Comparison of ENCODE assay signal across 12 mouse cellular contexts in the genomic region with DNA sequence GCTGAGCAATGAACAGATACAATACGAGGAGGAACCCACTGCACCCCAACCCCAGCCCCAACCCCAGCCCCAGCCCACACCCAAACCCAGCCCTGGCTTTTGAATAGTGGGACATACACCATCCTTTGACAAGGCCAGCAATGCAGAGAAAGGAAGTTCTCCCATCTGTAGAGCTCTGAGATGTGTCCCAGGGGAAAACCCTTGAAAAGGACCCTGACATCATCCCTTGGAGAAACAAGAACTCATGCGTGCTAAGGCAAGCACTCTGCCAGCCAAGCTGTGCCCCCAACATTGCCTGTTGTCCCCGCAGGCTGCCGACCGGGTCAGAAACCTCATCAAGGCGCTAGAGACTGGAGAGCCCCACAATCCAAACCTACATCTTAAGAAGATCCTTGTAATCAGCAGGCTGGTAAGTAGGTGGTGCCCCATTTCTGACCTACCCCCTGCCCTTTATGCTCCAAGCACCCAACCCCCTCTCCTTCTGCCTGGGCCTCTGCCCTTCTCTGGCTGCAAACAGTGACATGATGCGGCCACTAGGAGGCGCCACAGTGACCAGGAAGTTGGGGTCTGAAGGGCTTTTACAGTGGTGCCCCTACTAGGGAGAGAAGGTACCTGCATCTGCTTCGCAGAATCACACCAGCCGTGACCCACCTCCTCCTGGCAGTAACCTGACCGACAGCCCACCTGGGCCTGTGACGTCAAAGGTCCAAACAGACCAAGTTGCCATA. TPM values are rescaled to one million over a fixed set of nuclear protein-coding genes. Genes with fewer than 3 reads are reported as not detected.
DNase-seq lines count a peak whose midpoint lies in the region; ATAC-seq and TF ChIP-seq lines count a peak whose summit lies in the region.
"Had no signal": no experiment of that assay in that cellular context is flagged by ENCODE, and none has a peak within 500 bp of the region (broad histone marks: within the 10 kb centered on the region; RNA-seq: fewer than 3 reads in every experiment).

No protein-coding gene starts in this region.

- H3K9ac ChIP-seq in hindbrain, postnatal 0 days (replicated peaks; ENCODE audit: low read length) = no peak overlapping the region
- no peak overlapping the region for H3K9ac ChIP-seq in hindbrain, embryonic 12.5 days
- H3K9ac ChIP-seq: limb, embryonic 15.5 days; neural tube, embryonic 15.5 days had no signal

- no peak overlapping the region for H3K27ac ChIP-seq in hindbrain, postnatal 0 days
- H3K27ac ChIP-seq in hindbrain, embryonic 12.5 days = no peak overlapping the region
- H3K27ac ChIP-seq: limb, embryonic 15.5 days; neural tube, embryonic 15.5 days had no signal

- no peak for TF ChIP-seq POLR2A in brain, embryonic 14.5 days (IDR thresholded peaks at IDR 0.05; ENCODE audit: borderline replicate concordance, extremely low read depth, insufficient read depth, insufficient read length, poor library complexity, severe bottlenecking)

- H3K27me3 ChIP-seq in hindbrain, postnatal 0 days (ENCODE audit: insufficient read depth, low read length) = no peaks in the 10 kb centered on the region
- H3K27me3 ChIP-seq in hindbrain, embryonic 12.5 days = no peaks in the 10 kb centered on the region
- H3K27me3 ChIP-seq: limb, embryonic 15.5 days; neural tube, embryonic 15.5 days had no signal

- no peak overlapping the region for H3K4me2 ChIP-seq in hindbrain, postnatal 0 days (ENCODE audit: low read depth, low read length)
- no peak overlapping the region for H3K4me2 ChIP-seq in hindbrain, embryonic 12.5 days (replicated peaks)
- H3K4me2 ChIP-seq: limb, embryonic 15.5 days; neural tube, embryonic 15.5 days had no signal

- H3K4me1 ChIP-seq in hindbrain, postnatal 0 days (ENCODE audit: insufficient read depth, low read length) = no peaks in the 10 kb centered on the region
- no peaks in the 10 kb centered on the region; the same call in 1 of the 2 replicates for H3K4me1 ChIP-seq in hindbrain, embryonic 12.5 days
- H3K4me1 ChIP-seq: neural tube, embryonic 15.5 days had no signal

- no peak for DNase-seq in hindbrain, postnatal 0 days (ENCODE audit: low spot score)
- peak; percentile 44 to 57 for DNase-seq in CD8-positive naive resting alpha-beta T cell, adult 2 months (ENCODE audit: low read depth in 2 of 2, low spot score in 2 of 2)
- no peak for DNase-seq in brain, embryonic 14.5 days (ENCODE audit: low read depth)
- DNase-seq in retina, postnatal 1 day = peak; percentile 50
- DNase-seq in embryo, embryonic 9.5 days (ENCODE audit: extremely low spot score) = no peak
- no peak for DNase-seq in frontal cortex, postnatal 10 days (ENCODE audit: low spot score in 2 of 2)
- no peak for DNase-seq in left cerebral cortex, adult 18-20 months (ENCODE audit: low spot score in 2 of 2)
- DNase-seq: adrenal gland, adult 2 months; heart, postnatal 36 days had no signal

- H3K36me3 ChIP-seq in hindbrain, postnatal 0 days (ENCODE audit: insufficient read depth, low read length) = no peaks in the 10 kb centered on the region
- H3K36me3 ChIP-seq in hindbrain, embryonic 12.5 days = no peaks in the 10 kb centered on the region
- H3K36me3 ChIP-seq: limb, embryonic 15.5 days; neural tube, embryonic 15.5 days had no signal

- no peak for ATAC-seq in hindbrain, postnatal 0 days
- ATAC-seq in hindbrain, embryonic 12.5 days (ENCODE audit: low FRiP score) = no peak

- TF ChIP-seq CTCF in hindbrain, postnatal 0 days (IDR thresholded peaks at IDR 0.05; ENCODE audit: low read depth) = peak; percentile 58
- TF ChIP-seq CTCF in brain, embryonic 14.5 days (IDR thresholded peaks at IDR 0.05; ENCODE audit: borderline replicate concordance, extremely low read depth, insufficient read depth, insufficient read length) = peak; percentile 53; the same call in 1 of the 2 replicates

- no peak overlapping the region for H3K4me3 ChIP-seq in hindbrain, postnatal 0 days (ENCODE audit: low read length)
- no peak overlapping the region for H3K4me3 ChIP-seq in hindbrain, embryonic 12.5 days
- H3K4me3 ChIP-seq: limb, embryonic 15.5 days; neural tube, embryonic 15.5 days had no signal

- 73% methylated on average over 12 of the region's 12 CpGs for WGBS in hindbrain, postnatal 0 days
- WGBS in hindbrain, embryonic 12.5 days = 76% methylated on average over 12 of the region's 12 CpGs

- H3K9me3 ChIP-seq in hindbrain, postnatal 0 days (ENCODE audit: low read length) = no peaks in the 10 kb centered on the region
- no peaks in the 10 kb centered on the region for H3K9me3 ChIP-seq in hindbrain, embryonic 12.5 days (replicated peaks)
- H3K9me3 ChIP-seq: limb, embryonic 15.5 days; neural tube, embryonic 15.5 days had no signal

RNA-seq across cellular contexts. Expression of a gene that starts 7.9 kb away (rescaled TPM):
- total RNA-seq in hindbrain, postnatal 0 days (2014; rRNA removed) = 4.7 and 4.9 TPM in 2 replicates
- 0.90 and 1.1 TPM in 2 replicates for polyA plus RNA-seq in hindbrain, postnatal 0 days (2015; fragmentation: Nextera tagmentation; extraction: Ambion mirVana)
- polyA plus RNA-seq in hindbrain, embryonic 12.5 days (2016; fragmentation: Nextera tagmentation; extraction: Ambion mirVana) = 1.1 and 1.5 TPM in 2 replicates
- 1.1 and 2.1 TPM in 2 replicates for polyA plus RNA-seq in brain, embryonic 14.5 days (2012; rRNA removed)
- total RNA-seq in left cerebral cortex, adult 18-20 months (2021) = under 1 TPM; 0.19 to 0.49 TPM
- total RNA-seq: heart, postnatal 36 days had no signal

RNA-seq across cellular contexts. Expression of a gene that starts 8.0 kb away (rescaled TPM):
- total RNA-seq in hindbrain, postnatal 0 days (2014; rRNA removed) = 28.1 and 48.4 TPM in 2 replicates
- polyA plus RNA-seq in hindbrain, postnatal 0 days (2015; fragmentation: Nextera tagmentation; extraction: Ambion mirVana) = 20.9 and 21.1 TPM in 2 replicates
- polyA plus RNA-seq in hindbrain, embryonic 12.5 days (2016; fragmentation: Nextera tagmentation; extraction: Ambion mirVana) = 22.4 and 24.0 TPM in 2 replicates
- polyA plus RNA-seq in brain, embryonic 14.5 days (2012; rRNA removed) = 22.5 and 23.2 TPM in 2 replicates
- 10 to 100 TPM; 37.1 to 38.2 TPM for total RNA-seq in left cerebral cortex, adult 18-20 months (2021)

RNA-seq across cellular contexts. Expression of a gene that starts 39.1 kb away (rescaled TPM):
- 4.5 and 17.4 TPM in 2 replicates for total RNA-seq in hindbrain, postnatal 0 days (2014; rRNA removed)
- polyA plus RNA-seq in hindbrain, postnatal 0 days (2015; fragmentation: Nextera tagmentation; extraction: Ambion mirVana) = 2.7 and 3.1 TPM in 2 replicates
- 2.6 and 2.8 TPM in 2 replicates for polyA plus RNA-seq in hindbrain, embryonic 12.5 days (2016; fragmentation: Nextera tagmentation; extraction: Ambion mirVana)
- polyA plus RNA-seq in brain, embryonic 14.5 days (2012; rRNA removed) = 3.4 and 4.9 TPM in 2 replicates
- 10 to 100 TPM; 20.5 to 26.8 TPM for total RNA-seq in left cerebral cortex, adult 18-20 months (2021)

RNA-seq across cellular contexts. Expression of a gene that starts 50.7 kb away (rescaled TPM):
- 50.9 and 62.1 TPM in 2 replicates for total RNA-seq in hindbrain, postnatal 0 days (2014; rRNA removed)
- 47.3 and 47.5 TPM in 2 replicates for polyA plus RNA-seq in hindbrain, postnatal 0 days (2015; fragmentation: Nextera tagmentation; extraction: Ambion mirVana)
- 72.4 and 77.9 TPM in 2 replicates for polyA plus RNA-seq in hindbrain, embryonic 12.5 days (2016; fragmentation: Nextera tagmentation; extraction: Ambion mirVana)
- polyA plus RNA-seq in brain, embryonic 14.5 days (2012; rRNA removed) = 81.1 and 84.2 TPM in 2 replicates
- total RNA-seq in left cerebral cortex, adult 18-20 months (2021) = 10 to 100 TPM; 76.0 to 76.9 TPM

Comparison
In these comparisons a context has a peak if more than half of its experiments do, and no peak if none do; other contexts are left out.
1. DNase-seq: peak in CD8-positive naive resting alpha-beta T cell, adult 2 months (2 of 2) and retina, postnatal 1 day (single experiment); none in hindbrain, postnatal 0 days (single experiment), brain, embryonic 14.5 days (single experiment), embryo, embryonic 9.5 days (single experiment), frontal cortex, postnatal 10 days (0 of 2) and left cerebral cortex, adult 18-20 months (0 of 2).